Comparison of ENCODE assay signal across 10 mouse cellular contexts in genomic region chr16:31004321-31004682, GRCm38 (mm10).
DNase-seq lines count a peak whose midpoint lies in the region; ATAC-seq and TF ChIP-seq lines count a peak whose summit lies in the region.
"Had no signal": no experiment of that assay in that cellular context is flagged by ENCODE, and none has a peak within 500 bp of the region (broad histone marks: within the 10 kb centered on the region; RNA-seq: fewer than 3 reads in every experiment).

No protein-coding gene starts in this region.

- ATAC-seq in kidney, embryonic 15.5 days (replicated peaks; ENCODE audit: low FRiP score) = peak; percentile 30; the same call in 1 of the 2 replicates
- no peak for ATAC-seq in forebrain, postnatal 0 days
- ATAC-seq in liver, embryonic 13.5 days (ENCODE audit: low read depth) = no peak

- 25% methylated on average over 2 of the region's 2 CpGs for WGBS in kidney, embryonic 15.5 days
- WGBS in forebrain, postnatal 0 days = 37% methylated on average over 2 of the region's 2 CpGs
- WGBS in liver, embryonic 13.5 days (ENCODE audit: insufficient replicate concordance) = 50% methylated on average over 2 of the region's 2 CpGs

- H3K27me3 ChIP-seq in kidney, embryonic 15.5 days = no peaks in the 10 kb centered on the region
- no peaks in the 10 kb centered on the region for H3K27me3 ChIP-seq in forebrain, postnatal 0 days (ENCODE audit: insufficient read depth, low read length)
- H3K27me3 ChIP-seq in liver, embryonic 13.5 days = no peaks in the 10 kb centered on the region

- H3K4me2 ChIP-seq in kidney, embryonic 15.5 days = no peak overlapping the region
- no peak overlapping the region for H3K4me2 ChIP-seq in forebrain, postnatal 0 days (ENCODE audit: low read depth)
- H3K4me2 ChIP-seq in liver, embryonic 13.5 days = peak overlapping the region; percentile 46; the same call in 1 of the 2 replicates

- no peak for DNase-seq in kidney, adult 11 months
- peak; percentile 65 for DNase-seq in ZHBTc4 (ENCODE audit: low read depth, low spot score)
- no peak for DNase-seq in forebrain, postnatal 0 days
- no peak for DNase-seq in liver, embryonic 13.5 days
- no peak for DNase-seq in adrenal gland, adult (ENCODE audit: inconsistent age in 2 of 2, low spot score in 1 of 2)
- no peak for DNase-seq in frontal cortex, postnatal 36 days (ENCODE audit: low spot score in 2 of 2)
- no peak for DNase-seq in right cerebral cortex, postnatal 25 days
- DNase-seq: right cerebral cortex, postnatal 4 days had no signal

- H3K4me1 ChIP-seq in kidney, embryonic 15.5 days = peaks cover 34% of the 10 kb centered on the region
- H3K4me1 ChIP-seq in forebrain, postnatal 0 days (ENCODE audit: insufficient read depth) = peaks cover 15% of the 10 kb centered on the region; the same call in 1 of the 2 replicates
- H3K4me1 ChIP-seq in liver, embryonic 13.5 days (replicated peaks) = peaks cover 32% of the 10 kb centered on the region

- H3K9me3 ChIP-seq in kidney, embryonic 15.5 days (replicated peaks) = no peaks in the 10 kb centered on the region
- no peaks in the 10 kb centered on the region for H3K9me3 ChIP-seq in forebrain, postnatal 0 days (ENCODE audit: low read length)
- H3K9me3 ChIP-seq in liver, embryonic 13.5 days (replicated peaks) = no peaks in the 10 kb centered on the region

- peaks cover 8% of the 10 kb centered on the region; the same call in 1 of the 2 replicates for H3K36me3 ChIP-seq in kidney, embryonic 15.5 days
- no peaks in the 10 kb centered on the region for H3K36me3 ChIP-seq in forebrain, postnatal 0 days (ENCODE audit: insufficient read depth)
- peaks cover 6% of the 10 kb centered on the region; the same call in 1 of the 2 replicates for H3K36me3 ChIP-seq in liver, embryonic 13.5 days

- TF ChIP-seq CTCF in forebrain, postnatal 0 days (IDR thresholded peaks at IDR 0.05; ENCODE audit: low read depth) = no peak

- peak overlapping the region; percentile 76 for H3K27ac ChIP-seq in kidney, embryonic 15.5 days
- H3K27ac ChIP-seq in forebrain, postnatal 0 days (ENCODE audit: low read depth, low read length) = peak overlapping the region; percentile 30
- peak overlapping the region; percentile 26; the same call in 1 of the 2 replicates for H3K27ac ChIP-seq in liver, embryonic 13.5 days

- H3K4me3 ChIP-seq in kidney, embryonic 15.5 days (replicated peaks) = no peak overlapping the region
- no peak overlapping the region for H3K4me3 ChIP-seq in forebrain, postnatal 0 days (ENCODE audit: low read depth, low read length)
- no peak overlapping the region for H3K4me3 ChIP-seq in liver, embryonic 13.5 days (replicated peaks)
- H3K4me3 ChIP-seq: erythroblast, embryonic 14.5 days had no signal

- H3K9ac ChIP-seq in kidney, embryonic 15.5 days = no peak overlapping the region
- no peak overlapping the region for H3K9ac ChIP-seq in forebrain, postnatal 0 days
- no peak overlapping the region for H3K9ac ChIP-seq in liver, embryonic 13.5 days

Comparison
In these comparisons a context has a peak if more than half of its experiments do, and no peak if none do; other contexts are left out.
1. H3K27ac ChIP-seq: peak in every context shown above with its lines; median percentile 76 in kidney, embryonic 15.5 days; 30 in forebrain, postnatal 0 days; 26 in liver, embryonic 13.5 days.